Mouse (Mus musculus) midbrain, embryonic 12.5 days (tissue): ENCODE measurements at regions not wholly inside any gene's neighbourhood (a gene's known extent, or its start where the extent isn't known, plus 50 kb on each side); places are given as distances from the start of the nearest gene placed in this dataset.
A peak's percentile ranks its signal among the peaks of the same experiment; 100 is the strongest.

Source experiments
- ATAC-seq: fragments of 200-750 bp; cut with Nextera tagmentation; 2 replicates; pipeline ENCODE4 v1.8.0; 2017; ENCODE audit warnings: low read depth, moderate TSS enrichment, moderate library complexity; ENCODE audit not compliant: low FRiP score
- H3K27ac ChIP-seq: fragments of 300-500 bp; sonication (generic); replicated peaks from 2 replicates; pipeline ENCODE4 v1.5.1; 2016; ENCODE audit warnings: mild to moderate bottlenecking
- H3K27me3 ChIP-seq: fragments of 300-500 bp; sonication (generic); 2 replicates; pipeline ENCODE4 v1.6.1; 2016; ENCODE audit warnings: mild to moderate bottlenecking
- H3K36me3 ChIP-seq: fragments of 300-500 bp; sonication (generic); 2 replicates; pipeline ENCODE4 v1.6.1; 2016
- H3K4me1 ChIP-seq: fragments of 300-500 bp; sonication (generic); 2 replicates; pipeline ENCODE4 v1.6.1; 2016
- H3K4me2 ChIP-seq: fragments of 300-500 bp; sonication (generic); replicated peaks from 2 replicates; pipeline ENCODE4 v1.6.1; 2016; ENCODE audit warnings: mild to moderate bottlenecking, moderate library complexity
- H3K4me3 ChIP-seq: fragments of 300-500 bp; sonication (generic); 2 replicates; pipeline ENCODE4 v1.5.1; 2016; ENCODE audit warnings: mild to moderate bottlenecking
- H3K9ac ChIP-seq: fragments of 300-500 bp; sonication (generic); replicated peaks from 2 replicates; pipeline ENCODE4 v1.6.1; 2016; ENCODE audit warnings: mild to moderate bottlenecking, moderate library complexity
- H3K9me3 ChIP-seq: fragments of 300-500 bp; sonication (generic); 2 replicates; pipeline ENCODE4 v1.6.1; 2016; ENCODE audit warnings: mild to moderate bottlenecking
- WGBS: fragments of 180-500 bp; shearing (Covaris S2); methylation state at CpG from one replicate; pipeline ENCODE4 v1.1.7; 2016; 5-methylcytosine and 5-hydroxymethylcytosine counted together

- Histone ChIP-seq H3K9ac (no peak overlapping the region), H3K4me1 (no peaks in the 10 kb centered on the region), H3K27ac (no peak overlapping the region), H3K27me3 (peaks cover 51% of the 10 kb centered on the region), H3K9me3 (no peaks in the 10 kb centered on the region), H3K4me2 (no peak overlapping the region), H3K4me3 (no peak overlapping the region), H3K36me3 (no peaks in the 10 kb centered on the region)
- WGBS: 80% methylated on average over 7 of the region's 7 CpGs
- no peak for ATAC-seq
Measured at GRCm38 (mm10) chr8:8562268-8562667, 98.8 kb downstream of the Efnb2 start.

GRCm38 (mm10) chr8:8558050-8558449 lies 103.0 kb downstream of the Efnb2 start:
- ATAC-seq: no peak
- Histone ChIP-seq H3K27ac (no peak overlapping the region), H3K4me1 (no peaks in the 10 kb centered on the region), H3K9me3 (no peaks in the 10 kb centered on the region), H3K9ac (no peak overlapping the region), H3K36me3 (no peaks in the 10 kb centered on the region), H3K4me2 (no peak overlapping the region), H3K27me3 (peaks cover 40% of the 10 kb centered on the region), H3K4me3 (no peak overlapping the region)
- WGBS: 86% methylated on average over 7 of the region's 7 CpGs

GRCm38 (mm10) chr8:8556152-8556551 lies 104.9 kb downstream of the Efnb2 start:
- Histone ChIP-seq H3K4me2 (no peak overlapping the region), H3K4me3 (no peak overlapping the region), H3K27ac (no peak overlapping the region), H3K36me3 (no peaks in the 10 kb centered on the region), H3K4me1 (no peaks in the 10 kb centered on the region), H3K9ac (no peak overlapping the region), H3K9me3 (no peaks in the 10 kb centered on the region), H3K27me3 (peaks cover 29% of the 10 kb centered on the region)
- no peak for ATAC-seq
- 94% methylated on average over 10 of the region's 10 CpGs for WGBS

- Histone ChIP-seq H3K27ac (no peak overlapping the region), H3K27me3 (peaks cover 35% of the 10 kb centered on the region), H3K4me1 (no peaks in the 10 kb centered on the region), H3K4me3 (no peak overlapping the region), H3K4me2 (no peak overlapping the region), H3K9ac (no peak overlapping the region), H3K9me3 (no peaks in the 10 kb centered on the region), H3K36me3 (no peaks in the 10 kb centered on the region)
- 93% methylated on average over 5 of the region's 5 CpGs for WGBS
- no peak for ATAC-seq
Measured at GRCm38 (mm10) chr8:8554691-8555090, 106.4 kb downstream of the Efnb2 start.

GRCm38 (mm10) chr8:8552779-8553178 lies 108.3 kb downstream of the Efnb2 start:
- ATAC-seq: no peak
- Histone ChIP-seq H3K27ac (no peak overlapping the region), H3K27me3 (peaks cover 24% of the 10 kb centered on the region), H3K36me3 (no peaks in the 10 kb centered on the region), H3K4me1 (no peaks in the 10 kb centered on the region), H3K9ac (no peak overlapping the region), H3K4me3 (no peak overlapping the region), H3K4me2 (no peak overlapping the region), H3K9me3 (no peaks in the 10 kb centered on the region)
- 88% methylated on average over 1 of the region's 1 CpGs for WGBS

DNA sequence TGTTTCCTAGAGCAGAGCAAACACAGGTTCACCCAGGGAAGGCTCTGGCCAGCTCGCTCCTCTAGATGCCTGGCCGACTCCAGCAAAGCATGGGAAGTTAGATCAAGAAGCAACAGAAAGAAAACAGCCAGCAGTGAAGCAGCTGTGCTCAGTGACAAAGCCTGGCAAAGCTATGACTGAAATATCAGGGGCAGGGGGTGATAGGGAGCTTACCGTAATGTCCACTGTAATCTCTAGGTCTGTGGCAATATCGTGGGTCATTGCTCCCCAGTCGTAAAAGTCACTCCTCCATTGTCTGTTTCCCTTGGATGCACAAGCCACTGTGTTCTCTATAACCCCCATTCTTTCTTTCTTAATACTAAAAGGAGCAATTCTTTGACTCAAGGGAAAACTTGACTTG lies 124.4 kb downstream of the Efnb2 start:
- WGBS: 54% methylated on average over 5 of the region's 5 CpGs
- ATAC-seq: no peak
- H3K36me3 ChIP-seq: no peaks in the 10 kb centered on the region

DNA sequence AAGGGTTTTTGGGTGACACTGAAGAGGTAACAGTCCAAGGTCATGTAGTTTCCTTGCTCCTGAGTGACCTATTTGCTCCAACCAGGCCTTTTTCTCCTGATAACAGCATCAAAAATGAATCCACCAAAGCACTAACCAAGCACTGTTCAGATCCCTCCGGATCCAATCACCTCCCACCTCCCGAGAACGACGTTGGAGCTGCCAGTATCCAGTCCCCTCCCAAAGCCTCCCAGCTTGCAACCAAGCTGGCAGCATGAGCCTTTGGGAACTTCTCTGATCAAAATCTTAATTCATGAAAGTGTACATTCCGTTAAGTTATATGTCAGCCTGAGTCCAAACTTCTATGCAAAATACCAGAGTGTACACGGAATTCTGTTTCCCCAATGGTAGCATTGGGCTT lies 126.3 kb downstream of the Efnb2 start:
- Histone ChIP-seq H3K27ac (no peak overlapping the region), H3K36me3 (no peaks in the 10 kb centered on the region), H3K27me3 (peaks cover 33% of the 10 kb centered on the region), H3K4me2 (no peak overlapping the region), H3K9me3 (no peaks in the 10 kb centered on the region), H3K4me1 (no peaks in the 10 kb centered on the region), H3K4me3 (no peak overlapping the region), H3K9ac (no peak overlapping the region)
- 45% methylated on average over 6 of the region's 6 CpGs for WGBS
- ATAC-seq: no peak

More for the DNA sequence above, 124.4 kb downstream of the Efnb2 start:
- Histone ChIP-seq H3K27me3 (peaks cover 25% of the 10 kb centered on the region), H3K4me2 (no peak overlapping the region), H3K9me3 (no peaks in the 10 kb centered on the region), H3K4me3 (no peak overlapping the region), H3K4me1 (no peaks in the 10 kb centered on the region), H3K27ac (no peak overlapping the region), H3K9ac (no peak overlapping the region)

DNA sequence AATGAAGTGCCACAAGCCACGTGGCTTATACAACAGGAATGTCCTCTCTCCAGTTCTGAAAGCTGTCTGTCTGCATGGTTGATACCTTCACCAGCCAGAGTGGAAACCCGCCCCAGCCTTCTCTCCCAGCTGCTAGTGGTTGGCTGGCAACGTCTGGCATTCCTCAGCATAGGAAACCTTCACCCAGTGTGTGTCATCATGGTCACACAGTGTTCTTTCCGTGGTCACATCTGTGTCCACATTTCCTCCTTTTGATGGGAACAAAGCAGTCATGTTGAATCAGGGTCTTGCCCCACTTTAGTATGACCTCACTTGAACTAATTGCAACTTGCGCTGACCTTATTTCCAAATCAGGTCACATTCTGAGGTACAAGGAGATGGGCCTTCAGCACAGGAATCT lies 128.1 kb downstream of the Efnb2 start:
- H3K4me1 ChIP-seq: no peaks in the 10 kb centered on the region
- no peak overlapping the region for H3K4me2 ChIP-seq
- no peaks in the 10 kb centered on the region for H3K36me3 ChIP-seq
- H3K9me3 ChIP-seq: no peaks in the 10 kb centered on the region
- H3K4me3 ChIP-seq: no peak overlapping the region
- WGBS: 84% methylated on average over 5 of the region's 5 CpGs
- H3K27ac ChIP-seq: no peak overlapping the region
- ATAC-seq: no peak
- peaks cover 24% of the 10 kb centered on the region for H3K27me3 ChIP-seq
- no peak overlapping the region for H3K9ac ChIP-seq

DNA sequence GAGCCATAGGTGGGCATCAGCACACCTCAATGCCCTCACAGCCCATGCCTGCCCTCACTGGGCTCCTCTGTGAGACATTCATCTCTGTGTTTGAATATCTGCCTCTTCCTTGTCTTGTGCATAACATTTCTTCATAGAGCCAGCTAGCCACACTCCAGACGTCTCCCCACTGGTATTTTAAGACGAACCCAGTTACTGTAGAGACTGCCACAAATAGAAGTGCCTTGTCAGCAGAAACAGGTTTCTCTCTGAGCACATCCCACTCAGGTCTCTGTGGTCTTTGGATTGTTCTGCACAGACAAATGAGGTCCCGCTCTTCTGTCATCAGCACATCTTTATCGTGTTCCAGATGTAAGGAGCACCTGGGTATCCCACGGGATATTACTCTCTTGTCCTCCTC lies 130.5 kb downstream of the Efnb2 start:
- Histone ChIP-seq H3K4me1 (no peaks in the 10 kb centered on the region), H3K27me3 (peaks cover 24% of the 10 kb centered on the region), H3K4me2 (no peak overlapping the region), H3K9ac (no peak overlapping the region), H3K27ac (no peak overlapping the region), H3K9me3 (no peaks in the 10 kb centered on the region), H3K36me3 (no peaks in the 10 kb centered on the region), H3K4me3 (no peak overlapping the region)
- WGBS: 76% methylated on average over 5 of the region's 5 CpGs
- no peak for ATAC-seq

DNA sequence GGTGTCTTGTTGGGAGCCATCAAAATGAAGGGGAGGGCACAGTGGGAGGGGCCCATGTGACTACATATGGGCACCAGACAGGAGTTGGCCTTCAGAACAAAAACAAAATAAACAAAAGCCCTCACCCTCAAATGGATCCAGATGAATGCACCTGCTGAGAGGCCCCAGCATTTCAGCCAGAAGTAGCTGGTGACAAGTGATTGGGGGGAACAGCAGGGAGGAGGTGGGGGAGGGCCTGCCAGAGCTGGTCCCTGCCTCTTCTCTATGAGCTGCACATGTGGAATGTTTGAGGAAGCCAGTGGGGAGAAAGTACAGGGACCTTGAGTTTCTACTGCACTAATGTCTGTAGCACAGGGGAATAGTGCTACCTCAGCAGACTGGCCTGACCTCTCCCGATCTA lies 139.5 kb downstream of the Efnb2 start:
- Histone ChIP-seq H3K9ac (no peak overlapping the region), H3K9me3 (no peaks in the 10 kb centered on the region), H3K36me3 (no peaks in the 10 kb centered on the region), H3K4me3 (no peak overlapping the region), H3K27me3 (peaks cover 13% of the 10 kb centered on the region), H3K27ac (no peak overlapping the region), H3K4me2 (no peak overlapping the region), H3K4me1 (peaks cover 8% of the 10 kb centered on the region)
- 74% methylated on average over 1 of the region's 1 CpGs for WGBS
- 0 out of 2 replicates have a peak, but pooled peaks have one; percentile 47 for ATAC-seq

- no peak overlapping the region for H3K9ac ChIP-seq
- no peaks in the 10 kb centered on the region for H3K9me3 ChIP-seq
- peaks cover 8% of the 10 kb centered on the region for H3K4me1 ChIP-seq
- WGBS: 83% methylated on average over 3 of the region's 3 CpGs
- peaks cover 11% of the 10 kb centered on the region for H3K27me3 ChIP-seq
- no peak for ATAC-seq
- no peaks in the 10 kb centered on the region for H3K36me3 ChIP-seq
- H3K4me3 ChIP-seq: no peak overlapping the region
- H3K4me2 ChIP-seq: no peak overlapping the region
- no peak overlapping the region for H3K27ac ChIP-seq
Measured at GRCm38 (mm10) chr8:8519772-8520191, 141.3 kb downstream of the Efnb2 start.

DNA sequence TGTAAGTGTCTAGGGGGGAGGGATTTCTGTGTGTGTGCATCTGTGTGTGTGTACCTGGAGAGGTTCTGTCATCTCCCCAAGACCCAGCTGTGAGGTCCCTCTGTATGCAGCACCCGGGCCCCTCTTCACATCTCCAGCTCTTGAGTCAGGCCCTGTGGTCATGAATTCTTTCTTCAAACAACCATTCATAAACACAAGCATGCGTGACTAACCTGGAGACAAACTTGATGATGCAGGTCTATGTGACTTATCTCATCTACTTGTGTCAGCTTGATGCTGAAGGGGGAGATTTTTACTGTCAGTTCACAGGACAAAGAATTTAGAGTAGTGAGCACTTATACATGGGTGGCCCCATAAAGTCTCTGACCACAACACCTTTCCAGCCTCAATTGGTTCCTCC lies 143.4 kb downstream of the Efnb2 start:
- Histone ChIP-seq H3K36me3 (no peaks in the 10 kb centered on the region), H3K4me3 (no peak overlapping the region), H3K4me1 (peaks cover 8% of the 10 kb centered on the region), H3K27ac (no peak overlapping the region), H3K27me3 (peaks cover 4% of the 10 kb centered on the region), H3K9me3 (no peaks in the 10 kb centered on the region), H3K4me2 (no peak overlapping the region), H3K9ac (no peak overlapping the region)
- no peak for ATAC-seq
- WGBS: 80% methylated on average over 2 of the region's 2 CpGs

GRCm38 (mm10) chr8:8516272-8516671 lies 144.8 kb downstream of the Efnb2 start:
- ATAC-seq: no peak
- Histone ChIP-seq H3K36me3 (no peaks in the 10 kb centered on the region), H3K4me3 (no peak overlapping the region), H3K9ac (no peak overlapping the region), H3K4me1 (peaks cover 3% of the 10 kb centered on the region; the same call in 1 of the 2 replicates), H3K27ac (no peak overlapping the region), H3K9me3 (no peaks in the 10 kb centered on the region), H3K4me2 (no peak overlapping the region), H3K27me3 (peaks cover 4% of the 10 kb centered on the region)
- WGBS: 15% methylated on average over 1 of the region's 1 CpGs
